Mouse (Mus musculus): ENCODE data around the gene Mms19. TPM values are rescaled to one million over a fixed set of nuclear protein-coding genes. Genes with fewer than 3 reads are reported as not detected.

Mms19 gene
- polyA plus RNA-seq, 1 experiment from 2014 or later, result 17.2 TPM

DNA sequence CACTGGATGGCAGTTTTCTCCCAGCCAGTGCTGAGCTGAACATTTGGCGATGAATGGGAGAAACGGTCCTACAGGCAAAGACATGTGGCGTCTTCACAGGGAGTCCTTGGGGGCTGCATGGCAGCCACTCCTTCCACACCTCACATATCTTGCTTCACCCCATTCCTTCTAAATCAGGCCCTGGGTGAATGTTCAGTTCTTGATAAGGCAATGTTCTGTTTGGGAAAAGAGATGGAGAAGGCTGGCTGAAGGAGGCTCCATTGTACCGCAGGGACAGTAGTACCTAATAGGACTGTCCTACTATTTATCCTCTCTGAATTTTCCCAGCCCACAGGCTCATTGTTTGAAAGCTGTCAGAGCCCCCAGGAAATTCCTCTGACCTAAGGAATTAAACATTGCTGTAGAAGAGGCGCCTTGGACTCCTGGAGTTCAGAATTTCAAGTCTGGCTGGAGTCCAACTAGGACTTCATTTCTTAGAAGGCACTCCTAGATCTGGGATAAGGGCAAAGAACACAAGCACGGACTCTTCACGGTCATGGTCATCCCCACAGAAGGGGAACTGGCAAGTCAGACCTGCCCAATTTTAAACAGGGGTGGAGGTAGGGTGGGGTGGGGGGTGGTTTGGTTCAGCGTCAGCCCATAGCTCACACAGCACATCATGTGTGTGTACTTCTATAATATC lies 73.7 kb downstream of the Mms19 start:
- no peak for ATAC-seq (ENCODE audit: extremely low read depth, insufficient number of reproducible peaks, low FRiP score, low TSS enrichment)
- no peak overlapping the region for H3K27ac ChIP-seq (replicated peaks)
- WGBS, result 29% methylated on average over 8 of the region's 8 CpGs

DNA sequence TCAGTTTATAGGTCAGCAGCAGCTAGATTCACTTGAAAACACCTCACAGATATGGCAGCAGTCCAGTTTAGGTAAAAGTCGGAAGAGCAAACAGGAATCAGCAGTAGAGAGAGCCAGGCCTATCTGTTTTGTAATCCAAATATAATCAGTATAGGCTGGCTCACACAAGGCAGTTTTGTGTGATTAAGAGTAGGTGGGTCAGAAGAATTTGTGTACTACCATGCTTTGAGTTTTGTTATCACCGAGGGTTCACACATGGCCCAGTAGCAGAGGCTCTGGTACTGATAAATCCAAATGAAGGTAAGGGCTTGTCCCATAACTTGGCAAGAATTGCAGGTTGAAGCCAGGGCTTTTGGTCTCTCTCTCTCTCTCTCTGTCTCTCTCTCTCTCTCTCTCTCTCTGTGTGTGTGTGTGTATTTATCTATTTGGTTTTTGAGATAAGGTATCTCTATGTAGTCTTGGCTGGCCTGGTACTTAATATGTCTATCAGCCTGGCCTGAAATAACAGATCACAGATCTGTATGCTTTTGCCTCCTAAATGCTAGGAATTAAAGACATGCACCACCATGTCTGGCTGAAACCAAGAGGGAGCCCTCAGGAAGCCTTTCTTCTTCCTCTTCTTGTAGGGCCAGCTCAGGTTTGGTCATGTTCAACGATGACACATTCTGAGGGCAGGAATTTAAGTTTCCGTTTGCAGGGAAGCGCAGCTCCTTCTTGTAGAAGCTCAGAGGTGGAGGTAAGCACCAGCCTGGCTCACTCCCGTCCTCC lies 74.5 kb downstream of the Mms19 start:
- Histone ChIP-seq H3K36me3 (no peaks in the 10 kb centered on the region), H3K4me3 (no peak overlapping the region), H3K27ac (replicated peaks) (no peak overlapping the region), H3K27me3 (replicated peaks) (no peaks in the 10 kb centered on the region), H3K9me3 (no peaks in the 10 kb centered on the region), H3K9ac (no peak overlapping the region), H3K4me2 (no peak overlapping the region), H3K4me1 (peaks cover 34% of the 10 kb centered on the region)
- WGBS, result 27% methylated on average over 6 of the region's 6 CpGs
- ATAC-seq (ENCODE audit: extremely low read depth, insufficient number of reproducible peaks, low FRiP score, low TSS enrichment), result no peak

More for the DNA sequence above, 73.7 kb downstream of the Mms19 start:
- no peak overlapping the region for H3K4me3 ChIP-seq
- 0 out of 2 replicates have a peak overlapping the region, but pooled peaks have one; percentile 4 for H3K4me2 ChIP-seq
- peaks cover 27% of the 10 kb centered on the region for H3K4me1 ChIP-seq
- H3K9me3 ChIP-seq, result no peaks in the 10 kb centered on the region
- H3K27me3 ChIP-seq (replicated peaks), result no peaks in the 10 kb centered on the region
- H3K9ac ChIP-seq, result no peak overlapping the region
- H3K36me3 ChIP-seq, result no peaks in the 10 kb centered on the region

DNA sequence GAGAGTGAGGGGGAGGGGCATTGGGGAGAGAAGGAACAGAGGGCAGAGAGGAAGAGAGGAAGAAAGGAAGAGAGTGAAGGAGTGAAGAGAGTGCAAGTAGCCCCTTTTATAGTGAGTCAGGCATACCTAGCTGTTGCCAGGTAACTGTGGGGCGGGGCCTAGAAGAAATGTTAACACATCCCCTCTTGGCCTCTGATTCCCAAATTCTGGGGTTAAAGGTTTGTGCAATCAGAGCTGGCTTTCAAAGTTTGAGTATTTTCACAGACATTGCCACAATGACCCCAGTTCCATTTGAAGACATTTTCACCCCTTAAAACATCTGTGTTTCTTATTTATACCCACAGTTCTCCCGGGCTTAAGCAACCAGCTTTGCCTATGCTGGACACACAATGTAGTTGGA lies 75.7 kb downstream of the Mms19 start:
- Histone ChIP-seq H3K9me3 (no peaks in the 10 kb centered on the region), H3K4me2 (no peak overlapping the region), H3K27me3 (replicated peaks) (no peaks in the 10 kb centered on the region), H3K4me3 (no peak overlapping the region), H3K9ac (no peak overlapping the region), H3K27ac (replicated peaks) (no peak overlapping the region), H3K4me1 (peaks cover 36% of the 10 kb centered on the region), H3K36me3 (no peaks in the 10 kb centered on the region)
- 91% methylated on average over 2 of the region's 2 CpGs for WGBS
- ATAC-seq (ENCODE audit: extremely low read depth, insufficient number of reproducible peaks, low FRiP score, low TSS enrichment), result no peak

DNA sequence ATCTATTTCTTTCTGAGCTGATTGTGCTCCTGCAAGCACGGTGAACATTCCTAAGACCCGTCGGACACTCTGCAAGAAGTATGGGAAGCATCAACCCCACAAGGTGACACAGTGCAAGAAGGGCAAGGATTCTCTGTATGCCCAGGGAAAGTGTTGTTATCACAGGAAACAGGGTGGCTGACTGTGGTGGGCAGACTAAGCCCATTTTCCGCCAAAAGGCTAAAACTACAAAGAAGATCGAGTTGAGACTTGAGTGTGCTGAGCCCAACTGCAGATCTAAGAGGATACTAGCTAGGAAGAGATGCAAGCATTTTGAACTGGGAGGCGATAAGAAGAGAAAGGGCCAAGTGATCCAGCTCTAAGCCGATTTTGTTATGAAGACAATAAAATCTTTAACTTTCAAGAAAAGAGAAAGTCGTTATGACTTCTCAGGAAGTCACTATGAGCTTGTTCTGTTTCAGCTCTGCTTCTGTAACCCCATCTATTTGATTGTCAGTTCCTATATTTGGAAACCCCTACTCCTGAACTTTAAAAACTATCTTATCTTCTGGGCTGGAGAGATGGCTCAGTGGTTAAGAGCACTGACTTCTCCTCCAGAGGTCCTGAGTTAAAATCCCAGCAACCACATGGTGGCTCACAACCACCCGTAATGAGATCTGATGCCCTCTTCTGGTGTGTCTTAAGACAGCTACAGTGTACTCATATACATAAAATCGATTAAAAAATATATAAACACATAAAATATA lies 77.9 kb downstream of the Mms19 start:
- Histone ChIP-seq H3K27me3 (replicated peaks) (no peaks in the 10 kb centered on the region), H3K4me2 (no peak overlapping the region), H3K9me3 (no peaks in the 10 kb centered on the region), H3K36me3 (no peaks in the 10 kb centered on the region), H3K4me1 (peaks cover 36% of the 10 kb centered on the region), H3K27ac (replicated peaks) (no peak overlapping the region), H3K4me3 (no peak overlapping the region), H3K9ac (no peak overlapping the region)
- 62% methylated on average over 10 of the region's 10 CpGs for WGBS
- ATAC-seq (ENCODE audit: extremely low read depth, insufficient number of reproducible peaks, low FRiP score, low TSS enrichment), result no peak

DNA sequence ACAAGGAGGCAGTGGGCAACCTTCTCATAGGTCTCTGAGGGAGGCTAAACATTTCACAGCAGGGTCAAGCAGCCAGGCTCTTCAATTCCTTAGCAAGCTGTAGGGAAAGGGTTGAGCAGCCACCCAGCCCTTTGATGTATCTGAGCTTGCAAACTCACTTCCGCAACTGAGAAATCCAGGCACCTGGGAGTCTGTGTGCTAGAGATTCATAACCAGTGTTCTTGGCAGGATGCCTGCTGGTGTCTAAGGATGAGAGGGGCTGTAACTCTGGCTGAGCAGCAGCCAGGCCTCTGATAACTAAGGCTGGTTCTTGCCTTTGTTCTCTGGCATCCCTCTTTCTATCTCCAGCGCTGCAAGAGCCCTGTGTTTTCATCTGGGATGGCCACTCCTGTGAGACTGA lies 79.3 kb downstream of the Mms19 start:
- Histone ChIP-seq H3K27me3 (replicated peaks) (no peaks in the 10 kb centered on the region), H3K4me2 (no peak overlapping the region), H3K27ac (replicated peaks) (peak overlapping the region; percentile 63), H3K9me3 (no peaks in the 10 kb centered on the region), H3K9ac (no peak overlapping the region), H3K4me1 (peaks cover 23% of the 10 kb centered on the region), H3K4me3 (no peak overlapping the region), H3K36me3 (no peaks in the 10 kb centered on the region)
- no peak for ATAC-seq (ENCODE audit: extremely low read depth, insufficient number of reproducible peaks, low FRiP score, low TSS enrichment)
- 24% methylated on average over 2 of the region's 2 CpGs for WGBS

DNA sequence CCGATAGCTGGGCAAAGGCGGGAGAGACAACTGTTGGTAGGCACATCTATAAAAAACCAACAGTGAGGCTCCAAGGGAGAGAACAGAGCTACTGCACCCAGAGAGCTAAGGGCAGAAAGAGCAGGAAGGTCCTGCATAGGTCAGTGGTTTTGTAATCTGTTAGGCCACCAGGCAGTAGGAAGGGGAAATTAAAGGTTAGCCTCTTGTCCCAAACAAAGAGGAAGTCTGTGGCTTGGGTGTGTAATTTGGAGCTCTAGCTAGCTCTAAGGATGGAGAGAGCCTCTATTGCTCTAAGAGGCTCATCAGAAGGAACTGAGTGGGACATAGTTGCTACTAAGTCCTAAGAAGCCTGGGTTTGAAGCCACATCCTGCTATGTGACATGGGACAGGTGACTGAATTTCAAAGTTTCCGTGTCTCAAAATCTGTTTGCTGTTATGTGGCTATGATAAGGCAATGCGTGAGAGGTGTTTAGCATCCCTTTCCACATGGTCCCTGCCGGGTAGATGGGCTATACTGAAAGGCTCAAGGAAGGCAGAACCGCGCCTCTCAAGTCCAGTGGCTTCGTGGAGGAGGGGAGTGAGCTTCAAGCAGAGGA lies 80.4 kb downstream of the Mms19 start:
- no peak for ATAC-seq (ENCODE audit: extremely low read depth, insufficient number of reproducible peaks, low FRiP score, low TSS enrichment)

DNA sequence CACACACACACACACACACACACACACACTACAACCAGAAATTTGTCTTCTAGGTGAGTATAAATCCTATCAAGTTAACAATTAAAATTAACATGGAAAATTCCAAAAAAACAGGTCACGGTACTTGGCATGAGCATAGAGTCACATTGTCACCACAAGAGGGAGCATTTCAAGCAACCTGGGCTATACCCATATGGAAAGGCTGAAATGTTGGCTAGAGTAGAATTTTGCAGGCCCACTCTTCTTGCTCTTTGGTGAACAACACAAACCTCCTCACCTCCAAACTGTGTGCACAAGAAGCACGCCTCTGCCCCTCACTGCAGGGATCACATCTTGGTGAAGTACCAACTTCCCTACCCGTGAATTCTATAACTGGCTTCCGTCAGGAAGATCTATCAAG lies 82.1 kb downstream of the Mms19 start:
- no peaks in the 10 kb centered on the region for H3K9me3 ChIP-seq
- no peak overlapping the region for H3K4me2 ChIP-seq
- no peak overlapping the region for H3K9ac ChIP-seq
- H3K27me3 ChIP-seq (replicated peaks), result no peaks in the 10 kb centered on the region
- H3K4me1 ChIP-seq, result peaks cover 34% of the 10 kb centered on the region
- no peak overlapping the region for H3K4me3 ChIP-seq
- no peak overlapping the region for H3K27ac ChIP-seq (replicated peaks)
- no peaks in the 10 kb centered on the region for H3K36me3 ChIP-seq
- 41% methylated on average over 4 of the region's 4 CpGs for WGBS
- no peak for ATAC-seq (ENCODE audit: extremely low read depth, insufficient number of reproducible peaks, low FRiP score, low TSS enrichment)

More for the DNA sequence above, 80.4 kb downstream of the Mms19 start:
- 74% methylated on average over 8 of the region's 8 CpGs for WGBS
- H3K4me3 ChIP-seq, result no peak overlapping the region
- no peak overlapping the region for H3K4me2 ChIP-seq
- no peak overlapping the region for H3K27ac ChIP-seq (replicated peaks)
- peaks cover 21% of the 10 kb centered on the region for H3K4me1 ChIP-seq
- no peaks in the 10 kb centered on the region for H3K36me3 ChIP-seq
- H3K27me3 ChIP-seq (replicated peaks), result no peaks in the 10 kb centered on the region
- H3K9ac ChIP-seq, result no peak overlapping the region
- H3K9me3 ChIP-seq, result no peaks in the 10 kb centered on the region

DNA sequence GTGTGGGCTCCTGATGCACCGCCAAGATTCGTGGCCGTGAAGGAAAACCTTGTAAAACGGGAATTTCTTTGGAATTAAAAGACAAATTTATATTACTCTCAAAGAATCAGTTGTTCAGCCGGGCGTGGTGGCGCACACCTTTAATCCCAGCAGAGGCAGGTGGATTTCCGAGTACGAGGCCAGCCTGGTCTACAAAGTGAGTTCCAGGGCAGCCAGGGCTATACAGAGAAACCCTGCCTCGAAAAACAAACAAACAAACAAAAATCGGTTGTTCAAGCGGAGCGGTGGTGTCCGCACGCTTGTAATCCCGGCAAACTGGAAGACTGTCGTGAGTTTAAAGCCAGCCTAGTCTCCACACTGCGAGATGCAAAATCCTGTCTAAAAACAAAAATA lies 84.6 kb downstream of the Mms19 start:
- H3K27ac ChIP-seq (replicated peaks), result no peak overlapping the region
- ATAC-seq (ENCODE audit: extremely low read depth, insufficient number of reproducible peaks, low FRiP score, low TSS enrichment), result no peak
- H3K4me2 ChIP-seq, result peak overlapping the region; percentile 93
- peak overlapping the region; percentile 85 for H3K9ac ChIP-seq
- 18% methylated on average over 18 of the region's 18 CpGs for WGBS
- peak overlapping the region; percentile 88 for H3K4me3 ChIP-seq
- peaks cover 19% of the 10 kb centered on the region for H3K4me1 ChIP-seq
- no peaks in the 10 kb centered on the region for H3K9me3 ChIP-seq
- 0 out of 2 replicates have a peak, but pooled peaks cover 3% of the 10 kb centered on the region for H3K36me3 ChIP-seq
- H3K27me3 ChIP-seq (replicated peaks), result no peaks in the 10 kb centered on the region

DNA sequence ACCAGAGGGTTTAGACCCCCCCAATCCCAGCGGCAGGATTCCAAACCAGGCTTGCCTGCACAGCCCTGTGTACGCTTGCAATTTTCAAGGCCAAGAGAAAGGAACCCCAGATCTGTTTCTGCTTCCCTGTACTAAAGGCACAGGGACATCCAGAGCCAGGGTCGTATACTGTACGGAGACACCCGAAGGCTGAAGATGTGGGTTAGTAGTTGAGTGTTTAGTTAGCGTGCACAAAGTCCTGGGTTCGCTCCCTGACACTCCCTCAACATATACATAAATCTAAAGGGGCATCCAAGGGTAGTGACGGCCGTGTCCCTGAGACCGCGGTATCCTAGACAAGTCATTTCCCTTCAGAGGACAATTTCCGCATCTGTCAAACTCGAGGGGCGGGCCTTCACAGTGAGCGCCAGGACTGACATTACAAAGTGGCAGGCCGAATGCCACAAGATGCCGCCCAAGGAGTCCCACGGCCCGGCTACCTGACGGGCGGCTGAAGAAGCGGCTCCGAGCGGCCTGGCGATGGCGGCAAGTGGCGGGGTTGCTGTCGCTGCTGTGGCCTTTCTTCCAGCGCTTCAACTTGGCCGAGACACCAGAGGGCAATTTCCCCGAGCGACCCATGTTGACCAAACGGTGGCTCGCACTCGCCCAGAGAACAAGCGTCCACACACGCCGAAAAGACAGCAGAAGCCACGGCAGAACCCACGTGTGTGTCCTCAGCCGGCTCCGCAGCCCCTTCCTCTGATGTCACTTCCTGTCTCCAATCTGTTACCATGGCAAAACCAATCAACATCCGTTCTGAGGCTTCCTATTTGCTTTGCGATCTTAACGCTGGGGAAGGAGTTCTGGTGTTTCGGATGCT lies 85.3 kb downstream of the Mms19 start, which contains the start of gene Rrp12:
Gene Rrp12 (minus strand): TSS at position 714 of the 859 bp plus-strand sequence.
- peak within 1 kb of the TSS; percentile 93 for H3K4me2 ChIP-seq
- no peaks in the 10 kb centered on the region for H3K27me3 ChIP-seq (replicated peaks)
- no peaks in the 10 kb centered on the region for H3K9me3 ChIP-seq
- H3K4me1 ChIP-seq, result peaks cover 18% of the 10 kb centered on the region
- peak within 1 kb of the TSS; percentile 85 for H3K9ac ChIP-seq
- H3K36me3 ChIP-seq, result peaks cover 9% of the 10 kb centered on the region
- 1% methylated on average over 46 of the region's 46 CpGs for WGBS
- peak within 1 kb of the TSS; percentile 44; the same call in 1 of the 2 replicates for H3K27ac ChIP-seq (replicated peaks)
- peak; percentile 63; the same call in 1 of the 2 replicates for ATAC-seq (ENCODE audit: extremely low read depth, insufficient number of reproducible peaks, low FRiP score, low TSS enrichment)
- H3K4me3 ChIP-seq, result peak within 1 kb of the TSS; percentile 88

DNA sequence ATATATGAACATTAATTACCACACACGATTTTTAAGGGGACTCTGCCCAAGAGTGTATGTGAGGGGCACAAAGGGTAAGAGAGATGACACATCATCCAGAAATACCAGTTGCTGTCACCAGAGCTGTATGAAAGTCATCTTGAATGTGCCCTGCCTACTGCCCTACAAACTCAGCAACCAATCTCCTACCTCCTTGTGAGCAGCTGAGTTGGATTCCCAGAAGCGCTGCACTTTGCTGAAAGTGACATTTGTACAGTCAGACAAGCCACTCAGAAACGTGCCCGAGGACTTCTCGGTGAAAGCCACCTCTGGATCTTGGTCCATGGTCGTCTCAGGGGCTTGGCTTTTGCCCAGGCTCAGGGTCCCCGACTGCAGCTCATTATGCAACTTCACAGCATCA lies 86.0 kb downstream of the Mms19 start:
- 39% methylated on average over 7 of the region's 7 CpGs for WGBS
- H3K27ac ChIP-seq (replicated peaks), result no peak overlapping the region
- H3K9ac ChIP-seq, result peak overlapping the region; percentile 85
- no peaks in the 10 kb centered on the region for H3K9me3 ChIP-seq
- ATAC-seq (ENCODE audit: extremely low read depth, insufficient number of reproducible peaks, low FRiP score, low TSS enrichment), result no peak
- peak overlapping the region; percentile 93 for H3K4me2 ChIP-seq
- no peaks in the 10 kb centered on the region for H3K27me3 ChIP-seq (replicated peaks)
- peaks cover 18% of the 10 kb centered on the region for H3K4me1 ChIP-seq
- peak overlapping the region; percentile 88 for H3K4me3 ChIP-seq
- H3K36me3 ChIP-seq, result peaks cover 16% of the 10 kb centered on the region
